Comparison of ENCODE assay signal across 9 mouse cellular contexts in genomic region chr6:119849348-119849709, GRCm38 (mm10). TPM values are rescaled to one million over a fixed set of nuclear protein-coding genes. Genes with fewer than 3 reads are reported as not detected.
DNase-seq lines count a peak whose midpoint lies in the region; ATAC-seq lines count a peak whose summit lies in the region.
"Had no signal": no experiment of that assay in that cellular context is flagged by ENCODE, and none has a peak within 500 bp of the region (broad histone marks: within the 10 kb centered on the region; RNA-seq: fewer than 3 reads in every experiment).

No protein-coding gene starts in this region.

- H3K4me3 ChIP-seq in erythroblast, embryonic 14.5 days (replicated peaks), result peak overlapping the region; percentile 86
- peak overlapping the region; percentile 97 for H3K4me3 ChIP-seq in lung, embryonic 16.5 days (ENCODE audit: low read length)
- no peak overlapping the region for H3K4me3 ChIP-seq in limb, embryonic 11.5 days (ENCODE audit: low read depth, low read length)
- H3K4me3 ChIP-seq in neural tube, embryonic 12.5 days, result no peak overlapping the region

- H3K9me3 ChIP-seq in erythroblast, embryonic 14.5 days (ENCODE audit: control insufficient read depth, low read length), result no peaks in the 10 kb centered on the region
- no peaks in the 10 kb centered on the region for H3K9me3 ChIP-seq in lung, embryonic 16.5 days (ENCODE audit: control insufficient read depth, low read length)
- H3K9me3 ChIP-seq in limb, embryonic 11.5 days (ENCODE audit: control insufficient read depth, low read length), result no peaks in the 10 kb centered on the region
- no peaks in the 10 kb centered on the region for H3K9me3 ChIP-seq in neural tube, embryonic 12.5 days

- no peak for ATAC-seq in erythroblast, adult 5-6 weeks (replicated peaks; ENCODE audit: low FRiP score, poor library complexity, severe bottlenecking)
- no peak for ATAC-seq in lung, embryonic 16.5 days (ENCODE audit: low read depth)
- ATAC-seq in limb, embryonic 11.5 days (ENCODE audit: insufficient number of reproducible peaks, low FRiP score, low TSS enrichment, low read depth), result no peak
- ATAC-seq in neural tube, embryonic 12.5 days (ENCODE audit: low FRiP score, low read depth), result no peak

- WGBS in lung, embryonic 16.5 days, result 62% methylated on average over 3 of the region's 3 CpGs
- WGBS in limb, embryonic 11.5 days, result 77% methylated on average over 3 of the region's 3 CpGs
- 72% methylated on average over 3 of the region's 3 CpGs for WGBS in neural tube, embryonic 12.5 days

- peak overlapping the region; percentile 93; the same call in 1 of the 2 replicates for H3K9ac ChIP-seq in lung, embryonic 16.5 days (ENCODE audit: low read length)
- H3K9ac ChIP-seq in limb, embryonic 11.5 days (ENCODE audit: low read length), result no peak overlapping the region
- H3K9ac ChIP-seq in neural tube, embryonic 12.5 days, result no peak overlapping the region

- peaks cover 27% of the 10 kb centered on the region for H3K4me1 ChIP-seq in erythroblast, embryonic 14.5 days (ENCODE audit: control insufficient read depth)
- H3K4me1 ChIP-seq in lung, embryonic 16.5 days (replicated peaks; ENCODE audit: control insufficient read depth, insufficient read depth, low read length), result peaks cover 13% of the 10 kb centered on the region
- no peaks in the 10 kb centered on the region; the same call in 1 of the 2 replicates for H3K4me1 ChIP-seq in limb, embryonic 11.5 days (ENCODE audit: control insufficient read depth, insufficient read depth, low read length)
- peaks cover 7% of the 10 kb centered on the region for H3K4me1 ChIP-seq in neural tube, embryonic 12.5 days

- peak overlapping the region; percentile 81; the same call in 1 of the 2 replicates for H3K4me2 ChIP-seq in lung, embryonic 16.5 days (ENCODE audit: low read depth, low read length)
- H3K4me2 ChIP-seq in limb, embryonic 11.5 days (ENCODE audit: low read depth, severe bottlenecking), result peak overlapping the region; percentile 66; the same call in 1 of the 2 replicates
- peak overlapping the region; percentile 79 for H3K4me2 ChIP-seq in neural tube, embryonic 12.5 days (replicated peaks)

- no peaks in the 10 kb centered on the region for H3K27me3 ChIP-seq in erythroblast, embryonic 14.5 days (ENCODE audit: control insufficient read depth)
- H3K27me3 ChIP-seq in lung, embryonic 16.5 days (ENCODE audit: control insufficient read depth, insufficient read depth, low read depth, low read length), result no peaks in the 10 kb centered on the region
- no peaks in the 10 kb centered on the region for H3K27me3 ChIP-seq in limb, embryonic 11.5 days (ENCODE audit: control insufficient read depth, insufficient read depth, low read length)
- no peaks in the 10 kb centered on the region for H3K27me3 ChIP-seq in neural tube, embryonic 12.5 days (replicated peaks)

- H3K27ac ChIP-seq in lung, embryonic 16.5 days (ENCODE audit: low read length), result no peak overlapping the region
- no peak overlapping the region for H3K27ac ChIP-seq in limb, embryonic 11.5 days (replicated peaks; ENCODE audit: low read depth, low read length)
- H3K27ac ChIP-seq in neural tube, embryonic 12.5 days, result no peak overlapping the region

- H3K36me3 ChIP-seq in erythroblast, embryonic 14.5 days (ENCODE audit: control insufficient read depth), result no peaks in the 10 kb centered on the region
- no peaks in the 10 kb centered on the region for H3K36me3 ChIP-seq in lung, embryonic 16.5 days (ENCODE audit: control insufficient read depth, insufficient read depth, low read length)
- no peaks in the 10 kb centered on the region for H3K36me3 ChIP-seq in limb, embryonic 11.5 days (ENCODE audit: control insufficient read depth, insufficient read depth, low read length)
- no peaks in the 10 kb centered on the region for H3K36me3 ChIP-seq in neural tube, embryonic 12.5 days

- no peak for DNase-seq in lung, adult 18-20 months
- DNase-seq in limb, embryonic 11.5 days (ENCODE audit: low spot score), result no peak
- no peak for DNase-seq in adrenal gland, postnatal 25 days
- no peak for DNase-seq in MN1 (ENCODE audit: low spot score)
- DNase-seq: B cell, adult 2 months had no signal

RNA-seq across cellular contexts. Expression of gene Erc1, which starts 1.4 kb away (rescaled TPM):
- 0.15 and 0.17 TPM in 2 replicates for polyA plus RNA-seq in erythroblast, embryonic 14.5 days (2012)
- total RNA-seq in erythroblast, adult 5-6 weeks (2015; ENCODE audit: low replicate concordance), result 2.5 and 3.3 TPM in 2 replicates
- total RNA-seq in erythroblast, adult 5-6 weeks (2017; ENCODE audit: low replicate concordance), result 10.0 and 17.1 TPM in 2 replicates
- polyA plus RNA-seq in lung, embryonic 16.5 days (2015; fragmentation: Nextera tagmentation; extraction: Ambion mirVana), result 14.2 and 14.4 TPM in 2 replicates
- 32.5 and 35.4 TPM in 2 replicates for polyA plus RNA-seq in limb, embryonic 11.5 days (2014; fragmentation: Nextera tagmentation; extraction: Ambion mirVana)
- polyA plus RNA-seq in neural tube, embryonic 12.5 days (2016; fragmentation: Nextera tagmentation; extraction: Ambion mirVana), result 35.7 and 38.8 TPM in 2 replicates
- total RNA-seq in adrenal gland, postnatal 25 days (2021), result 24.5 and 25.7 TPM in 2 replicates

RNA-seq across cellular contexts. Expression of gene Rad52, which starts 53.2 kb away (rescaled TPM):
- 2.0 and 2.1 TPM in 2 replicates for polyA plus RNA-seq in erythroblast, embryonic 14.5 days (2012)
- total RNA-seq in erythroblast, adult 5-6 weeks (2015; ENCODE audit: low replicate concordance), result 9.6 and 16.9 TPM in 2 replicates
- 14.1 and 26.9 TPM in 2 replicates for total RNA-seq in erythroblast, adult 5-6 weeks (2017; ENCODE audit: low replicate concordance)
- 20.3 and 24.3 TPM in 2 replicates for polyA plus RNA-seq in lung, embryonic 16.5 days (2015; fragmentation: Nextera tagmentation; extraction: Ambion mirVana)
- 24.2 and 30.3 TPM in 2 replicates for polyA plus RNA-seq in limb, embryonic 11.5 days (2014; fragmentation: Nextera tagmentation; extraction: Ambion mirVana)
- 21.6 and 25.3 TPM in 2 replicates for polyA plus RNA-seq in neural tube, embryonic 12.5 days (2016; fragmentation: Nextera tagmentation; extraction: Ambion mirVana)
- total RNA-seq in adrenal gland, postnatal 25 days (2021), result 18.2 and 20.8 TPM in 2 replicates

Comparison
In these comparisons a context has a peak if more than half of its experiments do, and no peak if none do; other contexts are left out.
1. H3K4me3 ChIP-seq: peak in erythroblast, embryonic 14.5 days (single experiment) and lung, embryonic 16.5 days (single experiment); none in limb, embryonic 11.5 days (single experiment) and neural tube, embryonic 12.5 days (single experiment).
2. RNA of gene Erc1, which starts 1.4 kb away (polyA plus RNA-seq): 35.7 to 38.8 TPM in neural tube, embryonic 12.5 days, 32.5 to 35.4 TPM in limb, embryonic 11.5 days and 14.2 to 14.4 TPM in lung, embryonic 16.5 days; 0.15 to 0.17 TPM in erythroblast, embryonic 14.5 days; every median in the first group is over 10 times any median in the second.
3. Peak in every context shown above with its lines, with median percentiles within 50 percentile points of each other: H3K4me2 ChIP-seq.